Mouse (Mus musculus): ENCODE measurements at regions not wholly inside any gene's neighbourhood (a gene's known extent, or its start where the extent isn't known, plus 50 kb on each side); places are given as distances from the start of the nearest gene placed in this dataset.
"Not testable (repeated sequence)": the region's sequence is repeated elsewhere in the genome, so short reads cannot be mapped to it uniquely, and the experiment has no call there.

DNA sequence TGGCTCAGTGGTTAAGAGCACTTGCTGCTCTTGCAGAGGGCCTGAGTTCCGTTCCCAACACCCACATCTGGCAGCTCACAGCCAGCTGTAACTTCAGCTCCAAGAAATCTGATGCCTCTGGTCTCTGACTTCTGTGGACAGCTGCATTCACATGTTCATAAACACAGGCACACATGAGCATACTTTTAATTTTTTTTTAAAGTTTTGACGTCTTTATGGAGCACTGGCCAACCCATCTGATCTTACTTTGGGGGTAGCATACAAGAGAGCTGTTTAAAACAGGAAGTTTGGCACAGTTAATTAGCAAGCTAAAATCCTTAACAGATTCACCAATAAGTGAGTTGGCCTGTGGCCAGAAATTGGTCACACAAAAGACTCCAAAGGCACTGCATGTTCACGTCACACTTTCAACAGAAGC, 81.2 kb upstream of the Atl2 start:
- no peak for DNase-seq

DNA sequence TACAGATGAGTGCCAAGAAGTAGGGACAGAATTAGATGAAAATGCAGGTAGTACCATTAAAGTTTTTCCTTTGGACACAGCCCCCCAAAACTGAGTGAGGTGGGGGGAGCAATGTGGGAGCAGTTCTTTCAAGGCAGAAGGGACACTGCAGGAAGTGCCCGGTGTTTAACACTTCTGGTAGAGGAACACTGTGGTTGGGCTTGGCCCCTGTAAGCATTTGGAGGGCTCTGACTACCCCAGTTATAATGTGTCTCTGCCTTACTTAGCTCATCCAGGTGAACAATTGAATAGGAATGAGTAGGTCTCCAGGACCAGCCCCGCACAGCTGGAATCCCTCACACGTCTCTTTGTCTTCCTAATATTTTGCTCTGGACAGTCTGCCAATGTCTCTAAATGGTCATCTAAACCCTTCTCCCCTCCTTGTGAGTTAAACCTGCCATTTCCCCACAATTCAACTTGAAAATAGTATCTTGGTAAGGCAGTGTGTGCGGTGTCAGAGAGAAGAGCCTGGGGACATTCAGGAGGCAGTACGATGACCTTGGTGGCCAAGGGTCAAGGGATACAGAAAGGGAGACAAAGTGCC, 80.7 kb upstream of the Atl2 start:
- DNase-seq, result no peak

DNA sequence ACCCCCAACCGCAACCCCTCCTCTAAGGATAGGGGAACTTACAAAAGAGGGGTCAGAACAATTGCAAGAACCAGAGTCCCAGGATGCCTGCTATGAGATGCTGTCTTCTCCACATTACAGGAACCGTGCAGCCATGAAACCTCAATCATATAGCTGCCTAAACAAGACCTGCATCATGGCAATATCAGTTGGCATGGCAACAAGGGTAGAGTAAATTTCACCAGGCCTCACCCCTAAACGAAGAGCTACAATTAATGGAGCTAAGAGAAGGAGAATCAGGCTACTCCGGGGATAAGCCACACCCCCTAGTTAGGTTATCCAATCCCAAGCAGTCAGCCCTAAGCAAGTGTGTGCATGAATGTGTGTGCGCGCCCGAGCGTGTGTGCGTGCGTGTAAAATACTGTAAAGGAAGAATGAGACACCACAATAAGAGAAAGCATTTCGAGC, 80.1 kb upstream of the Atl2 start:
- DNase-seq, result no peak

DNA sequence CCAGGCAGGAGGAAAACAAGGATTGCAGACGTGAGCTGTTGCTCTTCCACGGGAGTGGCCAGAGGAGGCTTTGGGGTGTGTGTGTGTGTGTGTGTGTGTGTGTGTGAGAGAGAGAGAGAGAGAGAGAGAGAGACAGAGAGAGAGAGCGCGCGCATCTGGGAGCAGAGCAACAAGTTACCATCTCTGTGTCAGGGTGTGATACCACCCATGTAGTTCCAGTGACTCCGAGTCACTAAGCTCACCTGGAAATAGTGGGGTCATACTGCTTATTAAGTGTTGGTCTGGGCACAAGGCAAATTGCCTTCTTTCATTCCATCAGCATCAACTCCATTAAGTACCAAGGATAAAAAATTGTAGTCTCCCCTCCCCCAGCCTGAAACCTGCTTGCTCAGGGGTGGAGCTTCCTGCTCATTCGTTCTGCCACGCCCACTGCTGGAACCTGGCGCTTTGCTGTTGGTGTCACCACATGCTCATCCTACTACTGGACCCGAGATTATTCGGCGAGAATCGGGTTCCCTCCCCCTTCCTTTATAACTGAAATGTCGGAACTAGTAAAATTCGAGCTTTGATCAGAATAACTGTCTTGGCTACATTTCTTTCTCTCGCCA, 79.3 kb upstream of the Atl2 start:
- not testable (repeated sequence) for DNase-seq

DNA sequence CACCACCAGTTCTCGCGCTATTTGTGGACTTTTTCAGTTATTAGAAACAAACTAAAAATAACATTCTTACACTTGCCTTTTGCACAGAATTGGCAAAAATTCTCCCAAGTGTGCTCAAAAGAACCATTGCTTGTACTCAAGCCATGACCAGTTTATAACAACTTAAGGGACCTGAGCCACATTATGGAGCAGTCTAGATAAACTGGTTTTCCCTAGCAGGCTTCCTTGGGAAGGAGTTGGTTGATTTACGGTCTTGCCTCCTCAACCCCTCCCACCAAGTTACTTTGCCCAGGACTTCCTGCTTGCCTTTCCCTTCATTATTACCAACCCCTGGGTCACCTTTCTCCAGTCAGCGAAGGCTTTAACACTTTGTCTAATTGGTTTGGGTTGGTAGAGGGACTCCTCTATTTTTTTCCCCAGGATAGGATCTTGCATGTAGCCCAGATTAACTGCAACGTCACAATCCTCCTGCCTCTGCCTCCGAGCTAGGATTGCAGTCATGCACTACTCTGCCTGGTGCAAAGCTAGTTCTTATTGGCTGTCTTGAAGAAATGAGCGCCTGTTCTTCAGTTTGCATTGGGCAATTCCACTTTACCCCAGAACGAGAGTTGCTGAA, 75.9 kb upstream of the Atl2 start:
- DNase-seq, result no peak

DNA sequence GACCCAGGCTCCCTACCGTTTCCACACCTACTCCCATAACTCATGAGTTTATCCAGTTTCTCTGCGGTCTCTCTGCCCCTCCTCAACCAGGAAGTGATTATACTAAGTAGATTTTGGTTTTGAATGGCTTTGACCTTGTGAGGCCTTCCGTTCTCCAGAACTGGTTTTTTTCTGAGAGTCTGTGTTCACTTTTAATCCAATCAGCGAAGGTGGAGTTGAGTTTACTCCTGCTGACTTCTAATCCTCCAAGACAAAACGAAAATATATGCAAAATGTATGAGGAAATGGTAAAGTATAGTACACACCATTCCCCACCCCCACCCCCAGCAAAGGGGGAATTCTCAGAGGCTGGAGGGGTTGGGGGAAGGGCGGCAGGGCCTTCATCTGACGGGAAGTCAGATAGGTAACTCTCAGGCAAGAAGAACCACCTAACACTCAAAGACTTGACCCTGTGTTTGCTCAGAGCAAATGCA, 73.6 kb upstream of the Atl2 start:
- no peak for DNase-seq

DNA sequence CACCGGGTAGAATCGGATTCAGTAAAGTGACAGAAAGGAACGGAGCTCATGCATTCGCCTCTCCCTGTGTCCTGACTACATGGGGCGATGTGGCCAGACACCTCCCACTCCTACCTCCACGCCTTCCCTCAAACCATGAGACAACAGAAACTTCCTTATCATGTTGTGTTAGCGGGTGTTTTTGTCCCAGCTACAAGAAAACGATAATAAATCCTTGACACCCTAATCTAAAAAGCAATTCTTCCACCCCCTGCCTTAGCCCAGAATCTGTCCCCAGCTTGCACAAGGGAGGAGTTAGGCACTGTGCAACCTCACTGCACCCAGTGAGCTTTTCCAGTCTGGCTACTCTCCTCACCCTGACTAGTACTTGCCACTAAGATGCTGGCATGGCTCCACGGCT, 72.9 kb upstream of the Atl2 start:
- DNase-seq, result no peak

DNA sequence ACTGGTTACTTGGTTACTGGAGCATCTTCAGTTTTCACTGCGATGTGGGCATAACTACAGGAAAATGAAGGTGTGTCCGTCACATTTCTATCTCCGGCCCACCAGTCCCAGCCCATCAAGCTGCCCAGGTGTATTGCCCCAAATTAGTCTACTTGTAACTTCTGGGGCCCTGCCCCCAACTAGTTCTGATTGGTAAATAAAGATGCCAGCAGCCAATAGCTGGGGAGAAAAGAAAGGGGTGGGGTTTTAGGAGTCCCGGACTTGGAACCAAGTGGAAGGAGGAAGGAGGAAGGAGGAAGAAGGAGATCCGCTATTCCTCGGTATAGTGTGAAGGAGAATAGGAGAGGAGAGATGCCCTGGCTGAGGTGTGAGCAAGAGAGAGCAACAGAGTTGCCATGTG, 71.1 kb upstream of the Atl2 start:
- DNase-seq, result no peak

DNA sequence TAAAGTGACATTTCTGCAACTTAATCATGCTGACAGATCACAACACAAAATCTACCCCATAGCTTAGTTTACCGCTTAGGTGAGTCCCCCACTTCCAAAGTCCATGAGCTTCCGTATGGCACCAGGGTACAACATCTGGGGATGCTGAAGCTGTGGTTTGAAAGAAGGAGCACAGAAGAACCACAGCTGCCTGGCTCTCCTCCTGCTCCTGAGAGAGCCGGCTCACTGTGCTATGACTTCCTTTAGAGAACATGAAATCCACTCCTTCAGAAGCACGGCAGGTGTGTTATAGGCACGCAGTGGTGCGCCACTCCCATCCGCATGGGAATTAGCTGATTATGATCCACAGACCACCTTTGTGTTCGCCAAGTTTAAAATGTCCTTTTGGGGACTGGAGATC, 69.7 kb upstream of the Atl2 start:
- no peak for DNase-seq

DNA sequence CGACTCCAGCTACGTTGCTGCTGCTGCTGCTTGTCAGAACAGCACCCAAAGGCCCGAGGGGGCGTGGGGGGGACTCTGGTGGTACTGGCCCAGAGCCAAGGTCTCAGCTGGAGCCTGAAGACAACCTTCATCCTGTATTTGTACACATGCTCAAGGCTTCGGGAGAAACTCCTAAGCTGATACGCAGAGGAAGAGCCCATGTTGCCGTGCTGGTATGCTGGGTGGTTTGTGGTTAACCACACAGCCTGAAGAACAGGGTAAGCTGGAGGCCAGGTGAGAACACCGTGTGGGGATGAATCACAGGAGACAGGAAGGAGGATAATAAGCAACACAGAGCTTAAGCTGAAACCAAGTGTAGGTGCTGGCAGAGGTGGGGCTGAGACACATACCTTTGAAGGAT, 68.9 kb upstream of the Atl2 start:
- DNase-seq, result no peak

DNA sequence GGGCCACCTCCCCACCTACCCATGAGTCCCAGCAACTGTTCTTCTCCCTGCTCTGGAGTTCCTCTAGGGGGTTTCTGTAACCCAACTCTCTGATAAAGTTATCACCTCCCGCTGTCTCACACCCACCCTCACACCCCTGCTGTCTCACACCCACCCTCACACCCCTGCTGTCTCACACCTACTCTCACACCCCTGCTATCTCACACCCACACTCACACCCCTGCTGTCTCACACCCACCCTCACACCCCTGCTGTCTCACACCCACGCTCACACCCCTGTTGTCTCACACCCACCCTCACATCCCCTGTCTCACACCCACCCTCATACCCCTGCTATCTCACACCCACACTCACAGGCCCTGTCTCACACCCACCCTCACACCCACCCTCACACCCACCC, 67.4 kb upstream of the Atl2 start:
- DNase-seq, result no peak

DNA sequence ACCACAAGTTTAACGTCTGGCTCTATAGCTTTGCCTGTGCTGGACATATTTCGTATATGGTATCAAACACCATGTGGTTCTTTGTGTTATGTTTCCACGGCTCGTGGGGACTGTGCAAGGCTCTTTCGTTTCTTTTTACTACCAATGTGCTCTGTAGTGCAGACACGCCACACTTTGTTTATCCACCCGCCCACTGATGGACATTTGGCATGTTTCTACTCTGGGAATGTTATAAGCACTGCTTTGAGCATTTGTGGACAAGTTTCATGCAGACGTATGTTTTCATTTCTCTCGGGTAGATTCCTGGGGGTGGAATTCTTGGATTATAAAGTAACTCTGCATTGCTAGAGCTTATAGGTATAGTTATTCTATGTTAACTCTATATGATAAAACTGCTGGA, 65.5 kb upstream of the Atl2 start:
- DNase-seq, result no peak

DNA sequence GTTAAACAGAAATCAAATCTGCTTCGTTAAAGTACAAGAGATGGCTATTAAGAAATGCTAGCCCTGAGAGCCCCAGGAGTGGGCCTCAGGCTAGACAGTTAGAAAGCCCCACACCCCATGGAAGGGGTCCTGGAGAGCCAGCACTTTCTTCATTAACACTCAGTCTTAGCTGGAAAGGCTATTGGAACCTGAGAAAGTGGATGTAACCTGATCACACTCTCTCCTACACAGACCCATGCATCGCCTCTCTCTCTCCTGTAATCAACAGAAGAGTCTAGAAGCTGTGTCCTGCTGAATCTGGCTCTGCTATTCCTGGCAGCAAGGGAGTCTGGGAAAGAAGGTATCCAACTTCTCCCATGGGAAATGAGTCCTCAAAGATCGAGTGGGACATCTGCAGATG, 64.8 kb upstream of the Atl2 start:
- no peak for DNase-seq

DNA sequence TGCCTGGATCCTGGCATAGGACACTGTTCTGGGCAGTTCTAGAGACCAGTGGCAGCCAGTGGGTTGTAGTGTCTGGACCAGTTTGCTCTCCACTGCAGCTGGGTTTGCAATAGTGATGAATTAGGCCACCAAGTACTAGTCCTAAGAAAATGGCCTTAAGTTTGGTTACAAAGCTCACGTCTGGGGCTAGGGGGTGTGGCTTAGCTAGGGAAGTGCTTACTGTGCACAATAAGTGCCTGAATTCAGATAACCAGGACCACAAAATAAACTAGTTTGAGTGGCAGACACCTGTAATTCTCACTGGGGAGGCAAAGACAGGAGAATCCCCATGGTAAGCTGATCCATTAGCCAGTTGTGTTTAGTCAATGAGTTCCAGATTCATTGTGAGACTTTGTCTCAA, 59.3 kb upstream of the Atl2 start:
- DNase-seq, result no peak

DNA sequence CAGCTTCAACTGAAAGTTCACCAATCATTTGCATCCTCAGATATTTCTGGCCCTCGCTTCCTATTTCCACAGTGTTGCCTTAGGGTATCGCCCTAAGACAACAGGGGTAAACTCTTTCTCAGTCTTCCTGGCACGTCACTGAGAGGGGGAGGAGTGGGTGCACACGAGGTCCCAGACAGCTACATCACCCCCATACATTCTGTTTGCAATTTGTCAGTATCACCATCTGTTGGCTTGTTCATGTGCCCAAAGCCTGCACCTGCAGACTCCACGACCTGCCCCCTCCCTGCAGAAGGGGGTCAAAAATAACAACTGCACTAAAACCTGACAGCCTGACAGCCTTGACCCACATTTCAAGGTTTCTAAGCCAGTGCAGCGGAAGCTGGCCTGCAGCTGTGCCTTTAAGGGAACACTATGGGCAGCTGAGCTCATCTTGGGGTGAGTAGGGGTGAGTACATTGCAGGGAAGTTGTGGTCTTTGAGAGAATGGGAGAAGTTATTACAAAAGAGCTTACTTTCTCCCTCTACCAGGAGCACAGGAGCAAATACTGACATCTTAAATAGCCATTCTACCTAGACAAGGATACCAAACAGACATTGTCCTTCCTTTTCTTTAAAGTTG, 58.8 kb upstream of the Atl2 start:
- no peak for DNase-seq

DNA sequence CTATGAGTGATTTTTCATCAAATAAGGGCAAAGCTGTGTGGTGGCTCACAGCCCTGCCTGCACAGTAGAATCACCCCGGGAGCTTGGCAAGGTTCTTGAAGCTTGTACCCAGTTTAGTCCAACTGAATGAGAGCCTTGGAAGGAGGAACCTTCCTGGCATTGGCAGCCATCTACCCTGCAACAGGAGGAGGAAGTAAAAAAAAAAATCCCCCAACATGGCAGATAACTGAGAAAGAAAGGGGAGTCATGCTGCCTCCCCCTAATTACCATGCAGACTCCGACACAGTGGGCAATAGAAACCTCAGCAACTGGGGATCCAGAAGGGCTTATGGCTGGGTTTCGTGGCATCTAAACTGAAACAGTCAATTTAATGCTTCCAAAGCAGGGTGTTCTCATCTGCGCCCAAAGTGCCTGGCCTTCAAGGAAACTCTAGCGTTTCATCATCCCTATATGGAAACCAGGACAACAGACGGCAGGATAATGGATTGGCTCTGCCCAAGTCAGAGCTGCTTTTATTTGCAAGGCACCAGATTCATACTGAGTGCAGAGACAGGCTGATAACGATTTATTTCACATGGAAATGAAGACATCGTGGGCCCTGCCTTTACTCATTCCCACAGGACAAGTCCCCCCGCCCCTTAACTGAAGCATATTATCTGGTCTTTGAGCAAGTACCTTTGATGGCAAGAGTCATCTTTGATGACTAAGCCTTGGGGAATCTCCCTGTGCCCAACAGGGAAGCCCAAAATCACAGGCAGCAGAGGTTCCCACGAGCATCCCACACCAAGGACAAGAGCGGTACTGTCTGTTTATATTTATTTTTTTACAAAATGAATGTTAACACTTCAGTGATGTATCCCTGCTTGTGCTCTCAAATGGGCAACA, 52.9 kb upstream of the Atl2 start:
- peak; percentile 60 to 72 for DNase-seq
